Mouse (Mus musculus): ENCODE data around the gene Nudt8. TPM values are rescaled to one million over a fixed set of nuclear protein-coding genes. Genes with fewer than 3 reads are reported as not detected.
"Not testable (repeated sequence)": the region's sequence is repeated elsewhere in the genome, so short reads cannot be mapped to it uniquely, and the experiment has no call there.

The Nudt8 gene
- total RNA-seq, 2 experiments from 2014 or later: 8.8 to 13.3 TPM

GRCm38 (mm10) chr19:4042124-4042523 lies 41.7 kb downstream of the Nudt8 start:
- intact Hi-C loops (cut with DNase I): no loop called here
- DNase-seq (ENCODE audit: low spot score in 2 of 2): no peak

- intact Hi-C loops (cut with DNase I); DNase-seq (ENCODE audit: low spot score in 2 of 2): not testable (repeated sequence)
These were observed 43.7 kb downstream of the Nudt8 start for GRCm38 (mm10) chr19:4044109-4044508.

GRCm38 (mm10) chr19:4045966-4046865 lies 45.8 kb downstream of the Nudt8 start, which contains the start of gene Gstp2:
TSS of gene Gstp2 (minus strand) at chr19:4046023.
- DNase-seq (ENCODE audit: low spot score in 2 of 2): peak; percentile 73 to 79
- intact Hi-C loops (cut with DNase I): loop anchor here (5.0 kb wide), 1 partner anchor 51 kb away; the partner anchor contains the start of genes Cdk2ap2 and Pitpnm1

- intact Hi-C loops (cut with DNase I): loop anchor here (5.0 kb wide), 1 partner anchor 50 kb away; the partner anchor contains the start of genes Cdk2ap2 and Pitpnm1
- DNase-seq (ENCODE audit: low spot score in 2 of 2): no peak
These were observed 46.5 kb downstream of the Nudt8 start for GRCm38 (mm10) chr19:4046866-4047254.

GRCm38 (mm10) chr19:4047859-4048258 lies 47.5 kb downstream of the Nudt8 start:
- intact Hi-C loops (cut with DNase I): loop anchor here (1.0 to 5.0 kb wide), 2 partner anchors 29 to 49 kb away; partner anchors contain the start of genes Cdk2ap2 and Pitpnm1
- peak; percentile 46 to 50 for DNase-seq (ENCODE audit: low spot score in 2 of 2)

GRCm38 (mm10) chr19:4049069-4049468 lies 48.7 kb downstream of the Nudt8 start:
- DNase-seq (ENCODE audit: low spot score in 2 of 2): not testable (repeated sequence)
- intact Hi-C loops (cut with DNase I): loop anchor here (5.0 kb wide), 1 partner anchor 48 kb away; the partner anchor contains the start of genes Cdk2ap2 and Pitpnm1

GRCm38 (mm10) chr19:4051016-4051415 lies 50.6 kb downstream of the Nudt8 start:
- no peak for DNase-seq (ENCODE audit: low spot score in 2 of 2)
- intact Hi-C loops (cut with DNase I): no loop called here

Other genes starting within 250 kb of the Nudt8 start
- 10 to 100 TPM; 44.1 to 63.0 TPM for gene Kmt5b, start 233.2 kb upstream of the Nudt8 start, total RNA-seq (2021)
- gene Chka, start 148.8 kb upstream of the Nudt8 start, total RNA-seq (2021): 100 to 1,000 TPM in 1 of 2 experiments, 10 to 100 TPM in 1; 66.7 to 108 TPM
- 10 to 100 TPM; 15.7 to 19.6 TPM for gene Tcirg1, start 93.4 kb upstream of the Nudt8 start, total RNA-seq (2021)
- gene Ndufs8, start 87.8 kb upstream of the Nudt8 start, total RNA-seq (2021): 100 to 1,000 TPM; 137 to 152 TPM
- 1 to 10 TPM; 2.6 to 3.8 TPM for gene Aldh3b1, start 70.8 kb upstream of the Nudt8 start, total RNA-seq (2021)
- gene Unc93b1, start 65.4 kb upstream of the Nudt8 start, total RNA-seq (2021): 10 to 100 TPM; 16.2 to 16.5 TPM
- under 1 TPM in 1 of 2 experiments, not detected in 1; 0.27 TPM for gene Aldh3b3, start 41.9 kb upstream of the Nudt8 start, total RNA-seq (2021)
- 1 to 10 TPM; 1.0 to 1.4 TPM for gene Aldh3b2, start 28.3 kb upstream of the Nudt8 start, total RNA-seq (2021)
- 1 to 10 TPM; 2.0 to 2.7 TPM for gene Acy3, start 14.0 kb upstream of the Nudt8 start, total RNA-seq (2021)
- gene Tbx10, start 7.8 kb upstream of the Nudt8 start, total RNA-seq (2021): not detected
- 1 to 10 TPM; 1.2 to 1.8 TPM for gene Gm49405, start within 50 bp of the Nudt8 start, total RNA-seq (2021)
- 1 to 10 TPM; 2.7 to 6.8 TPM for gene Doc2g, start 2.7 kb downstream of the Nudt8 start, total RNA-seq (2021)
- gene Ndufv1, start 12.2 kb downstream of the Nudt8 start, total RNA-seq (2021): 100 to 1,000 TPM; 226 to 259 TPM
- 100 to 1,000 TPM; 301 to 332 TPM for gene Gstp1, start 37.4 kb downstream of the Nudt8 start, total RNA-seq (2021)
- 10 to 100 TPM; 33.9 to 45.2 TPM for gene Gstp2, start 45.4 kb downstream of the Nudt8 start, total RNA-seq (2021)
- not detected for gene Gstp3, start 59.0 kb downstream of the Nudt8 start, total RNA-seq (2021)
- not detected for gene Cabp2, start 81.0 kb downstream of the Nudt8 start, total RNA-seq (2021)
- 10 to 100 TPM; 28.8 to 34.1 TPM for gene Cdk2ap2, start 96.6 kb downstream of the Nudt8 start, total RNA-seq (2021)
- 100 to 1,000 TPM; 202 to 203 TPM for gene Pitpnm1, start 99.4 kb downstream of the Nudt8 start, total RNA-seq (2021)
- gene Aip, start 125.3 kb downstream of the Nudt8 start, total RNA-seq (2021): 100 to 1,000 TPM; 106 to 133 TPM
- not detected for gene Gpr152, start 139.2 kb downstream of the Nudt8 start, total RNA-seq (2021)
- not detected for gene Cabp4, start 143.5 kb downstream of the Nudt8 start, total RNA-seq (2021)
- 10 to 100 TPM; 75.7 to 81.1 TPM for gene Coro1b, start 148.0 kb downstream of the Nudt8 start, total RNA-seq (2021)
- gene Ptprcap, start 153.0 kb downstream of the Nudt8 start, total RNA-seq (2021): 1 to 10 TPM; 1.3 to 1.8 TPM
- gene Rps6kb2, start 162.8 kb downstream of the Nudt8 start, total RNA-seq (2021): 10 to 100 TPM; 27.8 to 43.1 TPM
- gene Carns1, start 174.9 kb downstream of the Nudt8 start, total RNA-seq (2021): 1 to 10 TPM; 5.5 to 7.8 TPM
- 1 to 10 TPM; 1.5 to 1.9 TPM for gene Tbc1d10c, start 190.7 kb downstream of the Nudt8 start, total RNA-seq (2021)
- gene Ppp1ca, start 191.5 kb downstream of the Nudt8 start, total RNA-seq (2021): 100 to 1,000 TPM; 292 to 320 TPM
- gene Rad9a, start 201.1 kb downstream of the Nudt8 start, total RNA-seq (2021): 10 to 100 TPM in 1 of 2 experiments, 1 to 10 TPM in 1; 6.1 to 10.8 TPM
- gene Clcf1, start 213.7 kb downstream of the Nudt8 start, total RNA-seq (2021): 1 to 10 TPM in 1 of 2 experiments, under 1 TPM in 1; 0.84 to 1.2 TPM
- gene AC109138.7, start 213.8 kb downstream of the Nudt8 start, total RNA-seq (2021): not detected
- 10 to 100 TPM; 15.9 to 17.8 TPM for gene Pold4, start 231.3 kb downstream of the Nudt8 start, total RNA-seq (2021)

All from left cerebral cortex, postnatal 36 days (tissue).